Comparison of ENCODE assay signal across 11 mouse cellular contexts in the genomic region with DNA sequence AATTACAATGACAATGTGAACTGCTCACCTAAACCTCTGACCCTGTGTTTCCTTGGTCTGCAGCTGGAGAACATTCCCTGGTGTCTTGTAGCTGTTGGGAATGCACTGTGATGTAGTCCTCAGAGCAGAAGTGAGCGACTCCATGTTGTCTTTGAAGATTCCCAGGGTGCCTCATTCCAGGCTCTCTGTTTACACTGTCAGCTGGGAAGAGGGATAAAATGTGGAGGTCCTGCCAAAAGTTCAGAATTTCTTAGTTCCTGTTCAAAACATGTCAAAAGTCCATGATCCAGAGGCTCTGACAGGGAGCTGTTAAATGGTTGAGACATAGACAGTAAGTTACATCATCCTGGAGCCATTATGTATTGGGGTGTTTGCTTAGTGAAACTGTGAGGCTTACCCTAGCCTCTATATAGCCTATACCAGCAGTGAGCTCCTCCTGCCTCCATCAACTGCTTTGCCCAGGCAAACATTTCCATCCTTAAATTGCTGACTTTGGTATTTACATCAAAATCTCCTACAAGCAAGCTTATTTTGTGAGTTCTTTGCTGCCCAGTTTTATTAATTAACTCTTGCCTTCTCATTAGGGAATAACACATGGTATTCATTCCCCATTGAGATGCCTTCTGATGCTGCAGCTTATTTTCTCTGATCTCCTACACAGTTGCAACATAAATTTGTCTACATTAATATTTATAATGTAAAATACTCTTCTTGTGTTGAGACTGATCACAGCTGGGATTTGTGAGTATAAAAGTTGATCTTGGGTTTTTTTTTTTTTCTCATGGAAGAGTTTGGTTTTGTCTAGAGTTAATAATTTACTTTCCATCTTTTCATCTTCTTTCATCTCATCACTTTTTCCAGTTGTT.
"Had no signal": no experiment of that assay in that cellular context is flagged by ENCODE, and none has a peak within 500 bp of the region (broad histone marks: within the 10 kb centered on the region; RNA-seq: fewer than 3 reads in every experiment).

No protein-coding gene starts in this region.

- H3K27me3 ChIP-seq: hindbrain, embryonic 15.5 days; limb, embryonic 15.5 days; neural tube, embryonic 15.5 days had no signal

- H3K9me3 ChIP-seq: hindbrain, embryonic 15.5 days; limb, embryonic 15.5 days; midbrain, embryonic 10.5 days; neural tube, embryonic 15.5 days had no signal

- H3K4me2 ChIP-seq: hindbrain, embryonic 15.5 days; limb, embryonic 15.5 days; neural tube, embryonic 15.5 days had no signal

- H3K27ac ChIP-seq: hindbrain, embryonic 15.5 days; limb, embryonic 15.5 days; liver, embryonic 14.5 days; midbrain, embryonic 10.5 days; neural tube, embryonic 15.5 days had no signal

- H3K4me3 ChIP-seq: hindbrain, embryonic 15.5 days; limb, embryonic 15.5 days; midbrain, embryonic 10.5 days; myocyte; neural tube, embryonic 15.5 days had no signal

- ATAC-seq: intestine, embryonic 16.5 days had no signal

- H3K36me3 ChIP-seq: hindbrain, embryonic 15.5 days; limb, embryonic 15.5 days; midbrain, embryonic 10.5 days; neural tube, embryonic 15.5 days had no signal

- H3K4me1 ChIP-seq: hindbrain, embryonic 15.5 days; limb, embryonic 15.5 days; midbrain, embryonic 10.5 days; neural tube, embryonic 15.5 days had no signal

- H3K9ac ChIP-seq: hindbrain, embryonic 15.5 days; limb, embryonic 15.5 days; liver, embryonic 14.5 days; neural tube, embryonic 15.5 days had no signal

- DNase-seq: midbrain, embryonic 14.5 days; right cerebral cortex, postnatal 25 days; thymus, adult 18-20 months; thymus, postnatal 14 days had no signal
